Mouse (Mus musculus) fat pad, adult 2 months (tissue): ENCODE measurements around the gene Opcml.

Experiments
- DNase-seq: peaks from one replicate; pipeline ENCODE4 v3.0.0-alpha.2; 2011; ENCODE audit warnings: low read depth, low spot score; ENCODE audit errors: extremely low read depth

Opcml gene

GRCm38 (mm10) chr9:27991611-27992010 lies 201.0 kb downstream of the Opcml start:
- no peak for DNase-seq

GRCm38 (mm10) chr9:27996536-27996935 lies 206.0 kb downstream of the Opcml start:
- DNase-seq = no peak

DNA sequence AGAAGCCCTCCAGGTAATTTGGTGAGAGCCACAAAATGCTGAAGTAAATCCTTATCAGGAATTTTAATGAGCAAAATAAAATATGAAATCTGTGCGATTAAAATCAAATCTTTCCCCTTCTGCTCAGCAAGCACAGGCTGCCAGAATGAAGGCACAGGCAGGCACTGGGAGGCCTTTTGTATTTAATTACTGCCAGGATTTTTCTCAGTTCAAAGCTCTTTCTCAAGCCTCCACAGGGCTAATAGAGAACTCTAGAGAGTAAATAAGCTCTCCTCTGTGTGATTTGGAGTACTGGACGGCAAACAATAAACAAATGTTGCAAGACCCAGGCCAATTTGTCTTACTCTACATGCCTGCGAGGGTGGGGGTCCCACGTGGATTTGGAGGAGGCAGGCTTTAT lies 208.2 kb downstream of the Opcml start:
- no peak for DNase-seq

DNA sequence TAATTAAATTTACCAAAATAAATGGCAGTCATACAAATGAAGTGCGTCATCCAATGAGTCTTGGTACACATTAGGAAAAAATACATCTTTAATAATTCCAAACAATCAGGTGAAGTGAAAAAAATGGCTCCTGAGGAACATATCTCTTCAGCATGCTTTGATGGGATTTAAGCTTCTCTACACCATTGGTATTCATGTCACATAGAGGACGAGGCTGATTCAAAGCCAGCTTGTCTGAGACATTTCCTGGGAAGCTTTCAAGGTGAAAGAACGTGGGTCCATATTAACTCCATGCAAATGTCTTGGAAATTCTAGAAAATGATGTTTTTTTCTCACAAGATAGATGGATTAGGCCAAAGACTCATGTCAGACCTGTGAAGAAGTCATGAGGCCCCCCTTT lies 212.6 kb downstream of the Opcml start:
- no peak for DNase-seq

- DNase-seq = no peak
Measured at GRCm38 (mm10) chr9:28011483-28011882, 220.9 kb downstream of the Opcml start.

GRCm38 (mm10) chr9:28012664-28013063 lies 222.1 kb downstream of the Opcml start:
- DNase-seq = no peak

GRCm38 (mm10) chr9:28013192-28013591 lies 222.6 kb downstream of the Opcml start:
- DNase-seq = no peak

DNA sequence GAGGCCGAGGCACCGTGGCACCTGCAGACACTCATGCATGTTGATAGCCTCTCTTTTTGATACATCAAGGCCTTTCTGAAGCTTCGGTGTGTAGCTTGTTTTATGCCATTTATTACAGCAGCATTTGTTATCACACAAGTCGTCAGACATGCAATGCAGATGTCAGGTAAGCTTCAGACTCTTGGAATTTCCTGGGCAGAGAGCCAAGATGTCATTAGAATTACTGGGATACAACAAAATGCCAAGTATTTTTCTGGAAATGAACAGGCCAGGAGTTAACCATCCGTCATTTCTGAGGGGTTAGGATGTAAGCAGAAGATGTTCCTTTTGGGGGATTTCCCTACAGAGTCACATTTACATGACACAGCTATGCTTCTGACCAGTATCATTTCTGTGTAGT lies 237.6 kb downstream of the Opcml start:
- DNase-seq = no peak

GRCm38 (mm10) chr9:28028788-28029393 lies 238.3 kb downstream of the Opcml start:
- DNase-seq = no peak

GRCm38 (mm10) chr9:28049157-28049556 lies 258.6 kb downstream of the Opcml start:
- no peak for DNase-seq

DNA sequence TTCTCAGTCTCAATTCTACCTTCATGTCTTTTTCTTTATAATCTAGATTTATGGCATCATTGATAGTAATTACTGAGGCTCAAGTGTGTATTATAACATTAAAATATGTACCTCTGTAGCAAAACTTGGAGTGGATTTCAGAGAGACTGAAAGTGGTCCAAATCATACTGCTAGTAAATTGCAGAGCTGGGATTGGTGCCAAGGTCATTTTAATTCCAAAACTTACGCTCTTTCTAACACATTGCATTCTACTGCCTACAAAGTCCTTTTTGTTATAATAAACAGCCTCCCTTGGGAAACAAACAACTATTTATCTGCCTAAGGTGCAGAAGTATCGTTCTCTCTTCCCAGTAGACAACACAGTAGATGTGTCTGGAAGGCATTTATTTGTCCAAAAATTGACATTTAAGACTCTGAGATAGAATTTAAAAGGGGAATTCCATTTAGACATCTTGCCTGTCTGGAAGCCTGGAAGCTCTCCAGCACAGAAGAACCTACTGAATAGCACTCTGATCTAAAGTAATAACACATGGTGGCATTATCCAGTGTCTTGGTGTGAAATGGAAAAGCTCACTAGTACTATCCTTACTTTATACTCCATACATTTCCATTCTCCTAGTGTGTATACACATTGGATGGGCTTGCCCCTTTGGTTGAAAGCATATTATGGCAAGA lies 266.7 kb downstream of the Opcml start:
- DNase-seq = no peak

DNA sequence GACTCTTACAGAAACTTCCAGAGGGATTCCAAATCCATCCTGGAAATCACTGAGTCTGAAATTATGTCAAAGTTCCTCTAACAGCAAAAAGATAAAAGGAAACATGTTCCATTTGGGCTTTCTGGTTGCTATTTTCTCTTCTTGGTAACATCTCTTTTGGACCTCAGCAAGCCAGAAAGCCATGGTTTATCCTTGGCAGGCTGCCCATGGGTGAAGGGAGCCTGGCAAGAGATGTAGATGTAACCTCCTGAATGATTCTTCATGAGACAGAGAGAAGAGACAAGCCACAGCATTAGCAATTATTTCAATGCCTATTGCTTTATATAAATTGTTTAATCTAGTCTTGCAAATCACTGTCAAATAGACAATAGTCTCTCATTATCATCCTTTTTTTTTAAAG lies 274.6 kb downstream of the Opcml start:
- no peak for DNase-seq

DNA sequence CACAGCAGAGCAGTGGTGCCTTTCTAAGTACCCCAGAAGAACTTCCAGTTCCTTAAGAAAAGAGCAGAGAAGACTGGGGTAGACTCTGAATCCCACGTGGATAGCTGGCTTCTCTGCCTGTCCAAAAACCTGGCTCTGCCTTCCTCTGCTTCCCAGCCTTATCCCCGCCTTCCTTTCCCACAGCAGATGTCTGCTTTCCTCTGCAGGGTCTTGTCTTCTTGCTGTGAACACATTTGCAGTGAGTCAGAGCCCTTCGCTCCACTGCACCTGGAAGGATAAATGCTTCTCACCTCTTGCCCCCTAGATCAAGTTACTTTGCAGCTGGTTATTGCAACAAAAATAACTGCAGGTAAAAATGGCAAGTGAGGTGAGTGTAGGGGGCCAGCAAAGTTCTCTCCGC lies 290.1 kb downstream of the Opcml start:
- DNase-seq = no peak

- no peak for DNase-seq
Measured at GRCm38 (mm10) chr9:28083754-28084153, 293.2 kb downstream of the Opcml start.

DNA sequence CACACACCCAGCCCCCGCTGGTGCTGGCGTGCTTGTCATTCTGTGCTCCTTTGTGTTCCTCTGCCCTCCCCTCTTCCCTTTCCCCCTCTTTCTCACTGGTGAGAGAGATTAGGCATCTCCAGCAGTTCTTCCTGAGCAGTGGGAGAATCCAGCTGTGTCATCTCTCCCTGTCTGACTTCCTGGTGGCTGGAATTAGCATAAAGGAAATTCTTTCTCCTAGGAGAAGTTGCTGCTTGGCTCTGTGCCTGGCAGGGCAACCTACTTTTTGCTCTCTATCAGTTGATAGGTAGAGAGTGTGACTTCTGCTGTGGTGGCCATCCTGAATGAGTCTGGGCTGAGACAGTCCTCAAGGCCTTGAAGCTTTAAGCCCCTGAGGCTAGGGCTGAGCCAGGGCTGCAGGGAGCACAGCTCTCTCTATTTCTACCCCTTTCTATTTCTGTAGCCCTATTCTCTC lies 293.7 kb downstream of the Opcml start:
- no peak for DNase-seq

GRCm38 (mm10) chr9:28091395-28091794 lies 300.8 kb downstream of the Opcml start:
- DNase-seq = no peak

GRCm38 (mm10) chr9:28094722-28095121 lies 304.1 kb downstream of the Opcml start:
- no peak for DNase-seq

GRCm38 (mm10) chr9:28096204-28096603 lies 305.6 kb downstream of the Opcml start:
- DNase-seq = no peak

DNA sequence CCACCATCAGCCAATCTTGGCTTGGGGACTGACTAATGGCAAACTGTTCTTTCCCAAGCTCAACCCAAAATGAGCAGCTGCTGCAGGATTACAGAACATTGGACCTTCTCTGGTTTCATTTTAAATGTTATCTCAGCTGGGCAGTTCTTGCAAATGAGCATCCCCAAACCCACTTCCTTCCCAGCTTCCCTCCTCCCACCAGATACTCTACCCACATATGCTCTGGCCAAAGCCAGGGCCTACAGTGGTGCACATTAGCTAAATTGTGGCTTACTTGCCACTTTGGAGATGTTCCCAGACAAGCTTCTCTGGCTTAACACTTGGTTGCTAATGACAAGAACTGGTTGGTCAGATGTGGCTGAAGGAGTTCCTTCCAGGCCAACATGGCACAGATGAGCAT lies 311.4 kb downstream of the Opcml start:
- DNase-seq = no peak

GRCm38 (mm10) chr9:28121858-28122257 lies 331.3 kb downstream of the Opcml start:
- DNase-seq = no peak

GRCm38 (mm10) chr9:28128735-28129134 lies 338.2 kb downstream of the Opcml start:
- no peak for DNase-seq

DNA sequence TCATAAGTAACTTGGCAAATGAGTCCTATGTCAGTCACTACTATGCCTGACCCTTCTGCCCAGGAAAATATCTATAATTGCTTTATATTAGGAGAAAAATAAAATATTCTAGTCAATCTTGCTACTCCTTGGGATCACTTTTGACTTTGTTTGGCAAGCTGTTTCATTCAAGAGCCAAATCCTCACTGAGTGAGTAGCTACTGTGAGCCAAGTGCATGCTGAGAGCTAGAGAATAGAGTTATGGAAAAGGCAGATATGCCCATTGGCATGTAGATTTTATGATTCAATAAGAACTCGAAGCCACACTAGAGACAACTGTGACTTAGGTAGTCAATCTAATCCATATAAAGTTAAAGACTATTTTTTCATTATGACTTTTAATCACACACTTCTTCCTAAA lies 340.9 kb downstream of the Opcml start:
- DNase-seq = no peak

- DNase-seq = no peak
Measured at GRCm38 (mm10) chr9:28136614-28137013, 346.0 kb downstream of the Opcml start.
